Mouse (Mus musculus): ENCODE measurements around the gene Taf15. TPM values are rescaled to one million over a fixed set of nuclear protein-coding genes. Genes with fewer than 3 reads are reported as not detected.

Taf15 gene
- total and polyA plus RNA-seq, 3 experiments: 31.8 to 236 TPM; not detected in 1

DNA sequence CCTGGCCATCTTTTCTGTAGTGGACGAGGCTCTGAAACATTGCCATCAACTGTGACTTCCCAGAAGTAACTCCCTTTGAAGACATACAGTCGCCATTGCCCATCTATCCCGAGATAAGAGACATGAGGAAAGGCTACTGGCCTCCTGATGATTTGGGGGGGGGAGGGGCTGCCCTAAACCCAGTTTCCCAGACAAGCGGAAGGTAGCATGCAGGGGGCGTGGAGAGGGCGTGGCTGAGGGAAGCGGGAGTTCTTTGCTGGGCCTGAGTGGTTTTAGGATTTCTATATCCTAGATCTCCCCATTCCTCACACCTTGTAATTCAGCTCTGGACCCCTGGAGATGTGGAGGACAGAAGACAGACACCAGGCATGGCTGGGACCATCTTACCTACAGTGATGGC is 29.1 kb upstream of the Taf15 start:
- Histone ChIP-seq H3K9ac (ENCODE audit: control insufficient read depth, low read depth, low read length, poor library complexity, severe bottlenecking) (no peak overlapping the region), H3K4me3 (ENCODE audit: control insufficient read depth in 1 of 2, insufficient read depth in 1 of 2, low read depth in 2 of 2, low read length in 2 of 2) (no peak overlapping the region), H3K9me3 (replicated peaks; ENCODE audit: insufficient read depth, low read length) (no peaks in the 10 kb centered on the region), H3K36me3 (ENCODE audit: control insufficient read depth in 1 of 2, insufficient read depth in 2 of 2, low read length in 2 of 2) (no peaks in the 10 kb centered on the region), H3K27me3 (ENCODE audit: control insufficient read depth in 1 of 2, insufficient read depth in 2 of 2, low read length in 2 of 2) (0 out of 4 replicates have a peak, but pooled peaks cover 0 to 5% of the 10 kb centered on the region in 2 experiments), H3K79me2 (ENCODE audit: control insufficient read depth, insufficient read depth, low read length, poor library complexity) (no peaks in the 10 kb centered on the region; the same call in 1 of the 2 replicates), H3K27ac (ENCODE audit: control insufficient read depth, low read depth, low read length) (no peak overlapping the region), H3K4me1 (ENCODE audit: control insufficient read depth in 1 of 2, insufficient read depth in 2 of 2, low read length in 2 of 2) (no peaks in the 10 kb centered on the region)
- no peak for TF ChIP-seq POLR2AphosphoS2 (IDR thresholded peaks at IDR 0.05; ENCODE audit: low read length)
- no peak for TF ChIP-seq BHLHE40 (IDR thresholded peaks at IDR 0.05; ENCODE audit: borderline replicate concordance, low read depth, low read length)
- TF ChIP-seq SMC3 (IDR thresholded peaks at IDR 0.05; ENCODE audit: low read depth, low read length): no peak
- TF ChIP-seq MYC (IDR thresholded peaks at IDR 0.05; ENCODE audit: low read depth, low read length): no peak
- no peak for TF ChIP-seq MAZ (IDR thresholded peaks at IDR 0.05; ENCODE audit: low read depth, low read length)
- no peak for TF ChIP-seq TAL1 (IDR thresholded peaks at IDR 0.05; ENCODE audit: low read length)
- TF ChIP-seq TBP (IDR thresholded peaks at IDR 0.05; ENCODE audit: low read depth, low read length): no peak
- no peak for TF ChIP-seq USF2 (IDR thresholded peaks at IDR 0.05; ENCODE audit: borderline replicate concordance in 1 of 2, insufficient read depth in 1 of 2, low read depth in 1 of 2, low read length in 2 of 2)
- no peak for TF ChIP-seq HCFC1 (IDR thresholded peaks at IDR 0.05; ENCODE audit: low read depth, low read length)
- no peak for DNase-seq (ENCODE audit: low read depth, low spot score)

DNA sequence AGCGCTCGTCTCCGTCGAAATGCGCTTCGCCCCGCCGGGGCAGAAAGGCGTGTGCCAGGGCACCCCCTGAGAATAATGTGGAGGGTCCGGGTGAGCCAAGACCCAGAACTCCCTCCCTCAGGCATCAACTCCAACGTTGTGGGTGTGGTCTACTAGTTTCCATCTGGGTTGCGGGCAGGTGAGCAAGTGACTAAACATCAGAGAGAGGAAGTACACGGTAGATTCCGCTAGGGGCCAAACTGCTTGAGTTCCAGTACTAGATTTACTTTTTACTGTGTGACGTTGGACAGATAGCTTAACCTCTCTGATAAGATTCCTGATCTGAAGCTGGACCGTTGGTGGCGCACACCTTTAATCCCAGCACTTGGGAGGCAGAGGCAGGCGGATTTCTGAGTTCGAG is 27.9 kb upstream of the Taf15 start:
- Histone ChIP-seq H3K4me3 (ENCODE audit: control insufficient read depth in 1 of 2, insufficient read depth in 1 of 2, low read depth in 2 of 2, low read length in 2 of 2) (no peak overlapping the region), H3K36me3 (ENCODE audit: control insufficient read depth in 1 of 2, insufficient read depth in 2 of 2, low read length in 2 of 2) (no peaks in the 10 kb centered on the region), H3K9ac (ENCODE audit: control insufficient read depth, low read depth, low read length, poor library complexity, severe bottlenecking) (no peak overlapping the region), H3K27ac (ENCODE audit: control insufficient read depth, low read depth, low read length) (no peak overlapping the region), H3K9me3 (replicated peaks; ENCODE audit: insufficient read depth, low read length) (no peaks in the 10 kb centered on the region), H3K4me1 (ENCODE audit: control insufficient read depth in 1 of 2, insufficient read depth in 2 of 2, low read length in 2 of 2) (no peaks in the 10 kb centered on the region), H3K27me3 (ENCODE audit: control insufficient read depth in 1 of 2, insufficient read depth in 2 of 2, low read length in 2 of 2) (0 out of 4 replicates have a peak, but pooled peaks cover 0 to 6% of the 10 kb centered on the region in 2 experiments), H3K79me2 (ENCODE audit: control insufficient read depth, insufficient read depth, low read length, poor library complexity) (no peaks in the 10 kb centered on the region; the same call in 1 of the 2 replicates)
- DNase-seq (ENCODE audit: low read depth, low spot score): no peak
- TF ChIP-seq JUND (IDR thresholded peaks at IDR 0.05; ENCODE audit: low read depth, low read length): no peak
- TF ChIP-seq POLR2A (IDR thresholded peaks at IDR 0.05; ENCODE audit: control insufficient read depth in 1 of 2, insufficient read depth in 1 of 2, low read depth in 1 of 2, low read length in 2 of 2, poor library complexity in 1 of 2): no peak
- no peak for TF ChIP-seq MYC (IDR thresholded peaks at IDR 0.05; ENCODE audit: low read depth, low read length)
- TF ChIP-seq MAFK (IDR thresholded peaks at IDR 0.05; ENCODE audit: borderline replicate concordance, low read depth, low read length): no peak

DNA sequence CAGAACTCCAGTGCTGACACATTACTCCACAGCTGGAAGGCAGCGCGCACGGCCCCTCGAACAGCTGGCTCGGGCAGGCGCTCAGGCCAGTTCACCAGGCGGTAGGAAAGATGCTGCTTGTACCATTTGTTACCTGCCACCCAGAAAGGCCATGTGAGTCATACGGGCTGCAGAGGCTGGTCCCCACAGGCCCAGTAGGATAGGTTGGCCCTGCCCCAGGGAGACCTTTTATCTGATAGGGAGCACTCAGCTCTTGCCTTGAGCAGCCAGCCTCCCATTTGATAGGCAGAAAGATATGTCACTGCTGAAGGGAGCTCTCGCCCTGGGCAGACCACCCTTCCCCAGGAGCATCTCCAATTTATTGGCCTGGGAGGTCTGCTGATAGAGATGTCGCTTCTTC is 25.3 kb upstream of the Taf15 start:
- TF ChIP-seq POLR2AphosphoS2 (IDR thresholded peaks at IDR 0.05; ENCODE audit: low read length): no peak
- no peak for TF ChIP-seq MYC (IDR thresholded peaks at IDR 0.05; ENCODE audit: low read depth, low read length)
- TF ChIP-seq EP300 (IDR thresholded peaks at IDR 0.05; ENCODE audit: low read depth in 1 of 2, low read length in 2 of 2): no peak
- no peak for TF ChIP-seq MAX (IDR thresholded peaks at IDR 0.05; ENCODE audit: low read length)
- no peak for TF ChIP-seq SMC3 (IDR thresholded peaks at IDR 0.05; ENCODE audit: low read depth, low read length)
- no peak for TF ChIP-seq MXI1 (IDR thresholded peaks at IDR 0.05; ENCODE audit: low read depth, low read length)
- TF ChIP-seq MAZ (IDR thresholded peaks at IDR 0.05; ENCODE audit: low read depth, low read length): no peak
- TF ChIP-seq TBP (IDR thresholded peaks at IDR 0.05; ENCODE audit: low read depth, low read length): no peak
- TF ChIP-seq ZC3H11A (IDR thresholded peaks at IDR 0.05; ENCODE audit: low read depth, low read length): no peak
- TF ChIP-seq POLR2A (IDR thresholded peaks at IDR 0.05; ENCODE audit: control insufficient read depth in 1 of 2, insufficient read depth in 1 of 2, low read depth in 1 of 2, low read length in 2 of 2, poor library complexity in 1 of 2): no peak
- no peak overlapping the region for H3K9ac ChIP-seq (ENCODE audit: control insufficient read depth, low read depth, low read length, poor library complexity, severe bottlenecking)
- no peaks in the 10 kb centered on the region for H3K9me3 ChIP-seq (replicated peaks; ENCODE audit: insufficient read depth, low read length)
- no peaks in the 10 kb centered on the region for H3K79me2 ChIP-seq (ENCODE audit: control insufficient read depth, insufficient read depth, low read length, poor library complexity)
- H3K27me3 ChIP-seq (ENCODE audit: control insufficient read depth in 1 of 2, insufficient read depth in 2 of 2, low read length in 2 of 2): peaks cover 0 to 11% of the 10 kb centered on the region in 2 experiments; a peak in 2 of 4 replicates
- no peaks in the 10 kb centered on the region for H3K36me3 ChIP-seq (ENCODE audit: control insufficient read depth in 1 of 2, insufficient read depth in 2 of 2, low read length in 2 of 2)
- H3K27ac ChIP-seq (ENCODE audit: control insufficient read depth, low read depth, low read length): no peak overlapping the region
- DNase-seq (ENCODE audit: low read depth, low spot score): no peak
- H3K4me1 ChIP-seq (ENCODE audit: control insufficient read depth in 1 of 2, insufficient read depth in 2 of 2, low read length in 2 of 2): no peaks in the 10 kb centered on the region
- H3K4me3 ChIP-seq (ENCODE audit: control insufficient read depth in 1 of 2, insufficient read depth in 1 of 2, low read depth in 2 of 2, low read length in 2 of 2): no peak overlapping the region

All from MEL (cell line).